Mouse (Mus musculus) brain, embryonic 14.5 days (tissue): Measurements from ENCODE around the gene Trim66.

Source experiments
- CTCF ChIP-seq: fragments of 200-500 bp; IDR thresholded peaks from 2 replicates; pipeline ENCODE4 v1.5.1; 2012; ENCODE audit warnings: inconsistent platforms, mild to moderate bottlenecking, moderate library complexity, borderline replicate concordance; ENCODE audit not compliant: insufficient read depth, insufficient read length; ENCODE audit errors: extremely low read depth
- POLR2A ChIP-seq: fragments of 200-500 bp; IDR thresholded peaks from 2 replicates; pipeline ENCODE4 v1.6.1; 2012; ENCODE audit warnings: mild to moderate bottlenecking, inconsistent platforms, borderline replicate concordance; ENCODE audit not compliant: poor library complexity, insufficient read depth, insufficient read length, severe bottlenecking; ENCODE audit errors: extremely low read depth

- TF ChIP-seq POLR2A (no peak), CTCF (no peak)
Observed at GRCm38 (mm10) chr7:109460698-109461097, 47.2 kb downstream of the Trim66 start.
